Mouse (Mus musculus) thymus, postnatal 36 days (tissue): Measurements from ENCODE around the gene Slc22a12.
A peak's percentile ranks its signal among the peaks of the same experiment; 100 is the strongest.

Experiments
- DNase-seq, 2 experiments: peaks; one replicate each; pipeline ENCODE4 v3.0.0; 2022; ENCODE audit warnings: mixed read lengths in 2 of 2

Slc22a12 gene

DNA sequence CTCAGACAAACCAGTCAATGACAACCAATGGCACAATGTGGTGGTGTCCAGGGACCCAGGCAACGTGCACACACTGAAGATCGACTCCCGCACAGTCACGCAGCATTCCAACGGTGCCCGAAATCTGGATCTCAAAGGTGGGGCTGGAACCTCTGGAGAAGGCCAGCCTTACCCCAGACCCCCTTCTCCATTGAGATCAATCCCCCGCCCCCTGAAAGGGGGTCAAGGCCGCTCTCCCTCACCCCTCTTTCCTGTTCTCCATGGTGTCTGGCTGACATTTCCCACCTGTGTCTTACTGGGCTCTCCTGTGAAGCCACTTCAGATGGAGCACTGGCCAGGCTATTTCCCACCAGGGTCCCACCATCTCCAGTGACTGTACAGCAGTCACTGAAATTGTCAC is 51.3 kb downstream of the Slc22a12 start:
- no peak for DNase-seq

- DNase-seq = peak; percentile 75 to 80
Observed at GRCm38 (mm10) chr19:6489030-6489429, 53.8 kb downstream of the Slc22a12 start.
